Mouse (Mus musculus): ENCODE results near the gene Dmkn.
"Not testable (repeated sequence)": the region's sequence is repeated elsewhere in the genome, so short reads cannot be mapped to it uniquely, and the experiment has no call there.

The Dmkn gene

GRCm38 (mm10) chr7:30763456-30763855 lies at the start of gene Dmkn:
TSS of gene Dmkn (plus strand) at chr7:30763756.
- DNase-seq (ENCODE audit: low spot score) = no peak

GRCm38 (mm10) chr7:30717006-30717715 lies 46.4 kb upstream of the Dmkn start:
- DNase-seq (ENCODE audit: low spot score) = peak; percentile 89

- DNase-seq (ENCODE audit: low spot score) = no peak
These were observed 45.9 kb upstream of the Dmkn start for GRCm38 (mm10) chr7:30717716-30718046.

- no peak for DNase-seq (ENCODE audit: low spot score)
These were observed 43.9 kb upstream of the Dmkn start for GRCm38 (mm10) chr7:30719669-30720068.

- DNase-seq (ENCODE audit: low spot score) = no peak
These were observed 42.3 kb upstream of the Dmkn start for GRCm38 (mm10) chr7:30721286-30721685.

- no peak for DNase-seq (ENCODE audit: low spot score)
These were observed 40.1 kb upstream of the Dmkn start for GRCm38 (mm10) chr7:30723274-30723953.

GRCm38 (mm10) chr7:30728214-30728613 lies 35.3 kb upstream of the Dmkn start:
- DNase-seq (ENCODE audit: low spot score) = no peak

- no peak for DNase-seq (ENCODE audit: low spot score)
These were observed 34.7 kb upstream of the Dmkn start for GRCm38 (mm10) chr7:30728739-30729395.

GRCm38 (mm10) chr7:30729396-30730063 lies 34.0 kb upstream of the Dmkn start, which contains the start of gene Tmem147:
TSS of gene Tmem147 (minus strand) at chr7:30729540.
- peak; percentile 98 for DNase-seq (ENCODE audit: low spot score)

GRCm38 (mm10) chr7:30730064-30730722 lies 33.4 kb upstream of the Dmkn start:
- DNase-seq (ENCODE audit: low spot score) = not testable (repeated sequence)

GRCm38 (mm10) chr7:30736211-30736610 lies 27.3 kb upstream of the Dmkn start:
- no peak for DNase-seq (ENCODE audit: low spot score)

- DNase-seq (ENCODE audit: low spot score) = not testable (repeated sequence)
These were observed 21.0 kb upstream of the Dmkn start for GRCm38 (mm10) chr7:30742570-30742969.

GRCm38 (mm10) chr7:30743617-30744016 lies 19.9 kb upstream of the Dmkn start, which contains the start of gene Gapdhs:
TSS of gene Gapdhs (minus strand) at chr7:30743681.
- DNase-seq (ENCODE audit: low spot score) = not testable (repeated sequence)

GRCm38 (mm10) chr7:30744022-30744598 lies 19.4 kb upstream of the Dmkn start:
- DNase-seq (ENCODE audit: low spot score) = peak; percentile 84

GRCm38 (mm10) chr7:30747525-30748204 lies 15.9 kb upstream of the Dmkn start:
- no peak for DNase-seq (ENCODE audit: low spot score)

GRCm38 (mm10) chr7:30749824-30750606 lies 13.5 kb upstream of the Dmkn start:
- DNase-seq (ENCODE audit: low spot score) = no peak

- no peak for DNase-seq (ENCODE audit: low spot score)
These were observed 12.4 kb upstream of the Dmkn start, which contains the start of gene Sbsn for GRCm38 (mm10) chr7:30751086-30751669. TSS of gene Sbsn (plus strand) at chr7:30751471.

GRCm38 (mm10) chr7:30757001-30757400 lies 6.6 kb upstream of the Dmkn start:
- DNase-seq (ENCODE audit: low spot score) = no peak

- DNase-seq (ENCODE audit: low spot score) = peak; percentile 82
These were observed 4.7 kb upstream of the Dmkn start for GRCm38 (mm10) chr7:30758853-30759252.
